Mouse (Mus musculus) adrenal gland, postnatal 0 days (tissue): ENCODE measurements around the gene Olfr1445. TPM values are rescaled to one million over a fixed set of nuclear protein-coding genes. Genes with fewer than 3 reads are reported as not detected.

Source experiments
- polyA plus RNA-seq: library from polyadenylated mRNA; unstranded; fragments of >200 nt; fragmentation: Nextera tagmentation; extraction: Ambion mirVana; gene quantifications from 2 replicates; pipeline ENCODE4 v1.2.1, GENCODE M21; 2015

Olfr1445 gene
- polyA plus RNA-seq: not detected in 2 replicates

DNA sequence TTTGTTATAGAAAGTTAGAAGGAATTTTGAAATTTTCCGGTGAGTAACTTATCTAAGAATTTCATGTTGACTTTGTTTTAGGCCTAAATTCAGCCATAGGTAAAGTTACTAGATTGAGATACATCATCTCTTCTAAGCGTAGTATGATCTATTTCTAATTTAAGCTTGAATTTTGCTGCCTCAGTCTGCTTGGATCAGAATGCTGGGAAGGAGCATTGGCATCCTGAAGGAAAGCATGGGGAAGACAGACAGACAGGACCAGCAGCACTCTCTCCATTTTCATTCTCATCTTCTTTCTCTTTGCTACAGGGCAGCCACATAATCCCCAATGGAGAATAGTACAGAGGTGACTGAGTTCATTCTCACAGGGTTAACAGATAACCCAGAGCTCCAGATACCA is at the start of gene Olfr1445:
Gene Olfr1445, plus strand, starts transcription at position 301 of the 400 bp plus-strand sequence.

GRCm38 (mm10) chr19:12846382-12846781 is 37.3 kb upstream of the Olfr1445 start, which contains the start of gene Gm5244:
TSS of gene Gm5244 (plus strand) at chr19:12846682.

GRCm38 (mm10) chr19:12856983-12857382 is 26.7 kb upstream of the Olfr1445 start, which contains the start of gene Olfr1444:
TSS of gene Olfr1444 (plus strand) at chr19:12857283.

DNA sequence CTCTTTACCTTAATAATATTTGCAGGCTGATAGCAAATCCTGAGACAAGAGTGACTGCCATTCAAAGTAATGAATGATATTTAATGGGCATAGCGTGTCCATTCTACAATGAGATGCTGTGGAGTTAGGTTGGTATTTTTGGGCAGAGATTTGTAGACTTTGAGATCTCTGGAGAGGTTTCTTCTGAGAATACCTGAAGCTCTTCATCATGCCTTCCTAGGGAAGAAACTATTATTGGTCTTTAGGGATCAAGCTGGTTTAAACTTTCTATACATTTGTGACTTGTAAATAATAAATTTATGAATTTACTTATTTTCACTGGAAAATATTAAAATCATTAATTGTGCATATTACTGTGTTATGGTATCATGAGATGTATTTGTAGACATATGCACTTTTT is 9.8 kb downstream of the Olfr1445 start, which contains the start of gene Olfr1446:
Gene Olfr1446, minus strand, starts transcription at position 101 of the 400 bp plus-strand sequence.

GRCm38 (mm10) chr19:12903643-12904042 is 20.0 kb downstream of the Olfr1445 start, which contains the start of gene Olfr1447:
TSS of gene Olfr1447 (minus strand) at chr19:12903743.

GRCm38 (mm10) chr19:12924319-12924718 is 40.7 kb downstream of the Olfr1445 start, which contains the start of gene Olfr1448:
TSS of gene Olfr1448 (minus strand) at chr19:12924419.

DNA sequence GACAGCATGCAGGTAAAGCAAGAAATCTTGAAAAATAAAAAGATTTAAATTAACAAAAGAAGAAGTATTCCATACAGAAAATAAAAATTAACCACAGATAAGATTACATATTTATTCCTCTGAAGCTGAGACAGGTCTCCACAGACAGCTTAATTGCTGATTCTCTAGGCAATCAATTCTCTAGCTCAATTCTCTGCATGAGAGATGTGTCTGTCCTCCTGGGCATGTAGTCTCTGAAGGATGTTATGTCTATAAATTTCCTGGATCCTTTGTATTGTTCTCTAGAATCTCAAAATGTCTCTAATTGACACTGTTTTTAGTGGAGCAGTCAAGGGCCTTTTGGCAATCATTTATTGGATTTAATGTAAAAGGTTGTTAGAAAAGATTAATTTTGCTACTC is 46.9 kb downstream of the Olfr1445 start, which contains the start of gene Olfr1449:
Gene Olfr1449, plus strand, starts transcription at position 301 of the 400 bp plus-strand sequence.

Other genes with a start within 250 kb of the Olfr1445 start
- not detected in 2 replicates for gene Olfr1442, start 213.4 kb upstream of the Olfr1445 start, polyA plus RNA-seq
- not detected in 2 replicates for gene Olfr1443, start 205.7 kb upstream of the Olfr1445 start, polyA plus RNA-seq
- 0.69 and 0.88 TPM in 2 replicates for gene Keg1, start 188.1 kb upstream of the Olfr1445 start, polyA plus RNA-seq
- gene Cntf, start 118.2 kb upstream of the Olfr1445 start, polyA plus RNA-seq: 0.43 and 0.69 TPM in 2 replicates
- gene Zfp91, start 87.7 kb upstream of the Olfr1445 start, polyA plus RNA-seq: 11.3 and 12.5 TPM in 2 replicates
- gene Lpxn, start 87.7 kb upstream of the Olfr1445 start, polyA plus RNA-seq: 3.7 and 5.1 TPM in 2 replicates
- not detected in 2 replicates for gene Gm5244, start 37.2 kb upstream of the Olfr1445 start, polyA plus RNA-seq
- not detected in 2 replicates for gene Olfr1444, start 26.6 kb upstream of the Olfr1445 start, polyA plus RNA-seq
- gene Olfr1446, start 9.7 kb downstream of the Olfr1445 start, polyA plus RNA-seq: not detected in 2 replicates
- not detected in 2 replicates for gene Olfr1447, start 19.9 kb downstream of the Olfr1445 start, polyA plus RNA-seq
- gene Olfr1448, start 40.6 kb downstream of the Olfr1445 start, polyA plus RNA-seq: not detected in 2 replicates
- gene Olfr1449, start 47.0 kb downstream of the Olfr1445 start, polyA plus RNA-seq: not detected in 2 replicates
- not detected in 2 replicates for gene Olfr1450, start 66.4 kb downstream of the Olfr1445 start, polyA plus RNA-seq
- gene Olfr1451, start 111.2 kb downstream of the Olfr1445 start, polyA plus RNA-seq: not detected in 2 replicates
- gene Olfr1453, start 144.5 kb downstream of the Olfr1445 start, polyA plus RNA-seq: not detected in 2 replicates
- gene Olfr1454, start 176.8 kb downstream of the Olfr1445 start, polyA plus RNA-seq: not detected in 2 replicates
- gene Olfr1457, start 214.0 kb downstream of the Olfr1445 start, polyA plus RNA-seq: not detected in 2 replicates
- gene Olfr1458, start 222.9 kb downstream of the Olfr1445 start, polyA plus RNA-seq: not detected in 2 replicates